Mouse (Mus musculus): ENCODE results near the gene Dock7. TPM values are rescaled to one million over a fixed set of nuclear protein-coding genes. Genes with fewer than 3 reads are reported as not detected.

The Dock7 gene
- polyA plus RNA-seq, 1 experiment from 2014 or later = 5.2 TPM

- 75% methylated on average over 3 of the region's 3 CpGs for WGBS (ENCODE audit: insufficient replicate concordance)
- Histone ChIP-seq H3K27ac (ENCODE audit: low read depth) (no peak overlapping the region), H3K36me3 (replicated peaks; ENCODE audit: insufficient read depth, low read length) (no peaks in the 10 kb centered on the region), H3K4me3 (ENCODE audit: low read depth, low read length) (no peak overlapping the region), H3K9ac (replicated peaks) (no peak overlapping the region), H3K9me3 (ENCODE audit: low read length) (no peaks in the 10 kb centered on the region), H3K27me3 (ENCODE audit: insufficient read depth, low read length) (no peaks in the 10 kb centered on the region), H3K4me2 (ENCODE audit: low read depth, low read length) (no peak overlapping the region), H3K4me1 (ENCODE audit: insufficient read depth) (peaks cover 7% of the 10 kb centered on the region)
- DNase-seq (no peak), ATAC-seq (no peak)
- TF ChIP-seq EP300 (IDR thresholded peaks at IDR 0.05; ENCODE audit: low read depth) = no peak
- TF ChIP-seq CTCF (IDR thresholded peaks at IDR 0.05; ENCODE audit: low read depth) = no peak
These were observed 9.0 kb downstream of the Dock7 start for GRCm38 (mm10) chr4:99111670-99112069.

DNA sequence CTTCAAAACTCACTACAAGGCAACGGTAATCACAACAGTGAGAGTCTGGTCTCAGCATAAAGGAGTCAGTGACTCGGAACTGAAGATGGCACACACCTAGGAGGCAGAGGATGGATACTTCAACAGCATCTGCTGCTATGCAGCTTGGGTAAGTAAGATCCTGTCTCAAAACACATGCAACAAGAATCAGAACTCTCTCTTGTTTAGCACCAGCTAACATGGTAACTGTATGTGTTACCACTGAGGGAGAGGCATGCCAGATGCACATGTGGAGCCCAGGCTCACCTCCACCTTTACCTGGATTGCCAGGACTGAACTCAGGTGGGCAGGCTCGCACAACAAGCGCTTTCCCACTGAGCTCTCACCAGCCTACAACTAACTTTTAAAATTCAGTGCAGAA is 11.9 kb downstream of the Dock7 start:
- DNase-seq = no peak
- no peaks in the 10 kb centered on the region for H3K9me3 ChIP-seq (ENCODE audit: low read length)
- H3K4me1 ChIP-seq (ENCODE audit: insufficient read depth) = peaks cover 2% of the 10 kb centered on the region
- no peak overlapping the region for H3K4me3 ChIP-seq (ENCODE audit: low read depth, low read length)
- H3K27me3 ChIP-seq (ENCODE audit: insufficient read depth, low read length) = no peaks in the 10 kb centered on the region
- no peak overlapping the region for H3K9ac ChIP-seq (replicated peaks)
- TF ChIP-seq CTCF (IDR thresholded peaks at IDR 0.05; ENCODE audit: low read depth) = no peak
- no peak for TF ChIP-seq EP300 (IDR thresholded peaks at IDR 0.05; ENCODE audit: low read depth)
- H3K4me2 ChIP-seq (ENCODE audit: low read depth, low read length) = no peak overlapping the region
- no peak for ATAC-seq
- WGBS (ENCODE audit: insufficient replicate concordance) = 85% methylated on average over 4 of the region's 4 CpGs
- no peaks in the 10 kb centered on the region for H3K36me3 ChIP-seq (replicated peaks; ENCODE audit: insufficient read depth, low read length)
- H3K27ac ChIP-seq (ENCODE audit: low read depth) = no peak overlapping the region

- DNase-seq = no peak
- Histone ChIP-seq H3K4me2 (ENCODE audit: low read depth, low read length) (no peak overlapping the region), H3K36me3 (replicated peaks; ENCODE audit: insufficient read depth, low read length) (no peaks in the 10 kb centered on the region), H3K9ac (replicated peaks) (no peak overlapping the region), H3K27ac (ENCODE audit: low read depth) (0 out of 2 replicates have a peak overlapping the region, but pooled peaks have one; percentile 44), H3K4me3 (ENCODE audit: low read depth, low read length) (no peak overlapping the region), H3K4me1 (ENCODE audit: insufficient read depth) (no peaks in the 10 kb centered on the region), H3K9me3 (ENCODE audit: low read length) (no peaks in the 10 kb centered on the region), H3K27me3 (ENCODE audit: insufficient read depth, low read length) (no peaks in the 10 kb centered on the region)
- TF ChIP-seq EP300 (IDR thresholded peaks at IDR 0.05; ENCODE audit: low read depth) (no peak), CTCF (IDR thresholded peaks at IDR 0.05; ENCODE audit: low read depth) (no peak)
- ATAC-seq = peak; percentile 33; the same call in 1 of the 2 replicates
- WGBS (ENCODE audit: insufficient replicate concordance) = 68% methylated on average over 3 of the region's 3 CpGs
These were observed 17.9 kb downstream of the Dock7 start for GRCm38 (mm10) chr4:99102846-99103245.

DNA sequence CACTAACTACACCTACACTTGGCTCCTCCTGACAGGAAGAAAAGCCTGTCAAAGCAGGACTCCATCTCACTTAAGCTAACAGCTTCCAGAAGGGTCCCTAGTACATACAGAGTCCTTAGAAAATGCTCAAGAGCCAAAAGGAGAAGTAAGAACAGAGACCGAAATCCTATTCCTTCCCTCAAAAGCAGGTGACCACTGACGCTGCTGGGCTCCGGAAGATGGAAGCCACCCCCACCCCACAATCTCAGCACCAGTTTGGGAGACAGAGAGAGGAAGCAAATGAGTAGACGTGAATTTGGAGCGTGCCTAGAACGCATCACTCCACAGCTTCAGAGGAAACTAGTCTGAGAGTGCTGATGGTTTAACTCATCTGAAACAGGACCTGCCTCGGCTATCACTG is 20.0 kb downstream of the Dock7 start:
- no peak for ATAC-seq
- DNase-seq = no peak
- H3K4me3 ChIP-seq (ENCODE audit: low read depth, low read length) = no peak overlapping the region
- no peaks in the 10 kb centered on the region for H3K36me3 ChIP-seq (replicated peaks; ENCODE audit: insufficient read depth, low read length)
- 42% methylated on average over 7 of the region's 7 CpGs for WGBS (ENCODE audit: insufficient replicate concordance)
- no peak overlapping the region for H3K4me2 ChIP-seq (ENCODE audit: low read depth, low read length)
- H3K9ac ChIP-seq (replicated peaks) = no peak overlapping the region
- no peaks in the 10 kb centered on the region for H3K27me3 ChIP-seq (ENCODE audit: insufficient read depth, low read length)
- H3K27ac ChIP-seq (ENCODE audit: low read depth) = no peak overlapping the region
- no peaks in the 10 kb centered on the region for H3K9me3 ChIP-seq (ENCODE audit: low read length)
- no peak for TF ChIP-seq EP300 (IDR thresholded peaks at IDR 0.05; ENCODE audit: low read depth)
- TF ChIP-seq CTCF (IDR thresholded peaks at IDR 0.05; ENCODE audit: low read depth) = no peak
- no peaks in the 10 kb centered on the region for H3K4me1 ChIP-seq (ENCODE audit: insufficient read depth)

GRCm38 (mm10) chr4:99091777-99092176 is 28.9 kb downstream of the Dock7 start:
- no peak for ATAC-seq
- H3K4me1 ChIP-seq (ENCODE audit: insufficient read depth) = 0 out of 2 replicates have a peak, but pooled peaks cover 6% of the 10 kb centered on the region
- no peak overlapping the region for H3K27ac ChIP-seq (ENCODE audit: low read depth)
- DNase-seq = no peak
- no peak overlapping the region for H3K4me2 ChIP-seq (ENCODE audit: low read depth, low read length)
- no peak overlapping the region for H3K4me3 ChIP-seq (ENCODE audit: low read depth, low read length)
- H3K9ac ChIP-seq (replicated peaks) = no peak overlapping the region
- 80% methylated on average over 3 of the region's 3 CpGs for WGBS (ENCODE audit: insufficient replicate concordance)
- no peaks in the 10 kb centered on the region for H3K27me3 ChIP-seq (ENCODE audit: insufficient read depth, low read length)
- no peaks in the 10 kb centered on the region for H3K9me3 ChIP-seq (ENCODE audit: low read length)
- TF ChIP-seq EP300 (IDR thresholded peaks at IDR 0.05; ENCODE audit: low read depth) = no peak
- no peak for TF ChIP-seq CTCF (IDR thresholded peaks at IDR 0.05; ENCODE audit: low read depth)
- H3K36me3 ChIP-seq (replicated peaks; ENCODE audit: insufficient read depth, low read length) = no peaks in the 10 kb centered on the region

- no peaks in the 10 kb centered on the region for H3K36me3 ChIP-seq (replicated peaks; ENCODE audit: insufficient read depth, low read length)
- no peaks in the 10 kb centered on the region for H3K9me3 ChIP-seq (ENCODE audit: low read length)
- no peak overlapping the region for H3K4me3 ChIP-seq (ENCODE audit: low read depth, low read length)
- H3K9ac ChIP-seq (replicated peaks) = no peak overlapping the region
- DNase-seq (no peak), ATAC-seq (no peak)
- TF ChIP-seq EP300 (IDR thresholded peaks at IDR 0.05; ENCODE audit: low read depth) (no peak), CTCF (IDR thresholded peaks at IDR 0.05; ENCODE audit: low read depth) (no peak)
- H3K4me2 ChIP-seq (ENCODE audit: low read depth, low read length) = no peak overlapping the region
- WGBS (ENCODE audit: insufficient replicate concordance) = 46% methylated on average over 3 of the region's 3 CpGs
- H3K27ac ChIP-seq (ENCODE audit: low read depth) = no peak overlapping the region
- H3K4me1 ChIP-seq (ENCODE audit: insufficient read depth) = 0 out of 2 replicates have a peak, but pooled peaks cover 6% of the 10 kb centered on the region
- no peaks in the 10 kb centered on the region for H3K27me3 ChIP-seq (ENCODE audit: insufficient read depth, low read length)
These were observed 29.5 kb downstream of the Dock7 start for GRCm38 (mm10) chr4:99091151-99091701.
